Mouse (Mus musculus) CD4-positive, CD25-positive, alpha-beta regulatory T cell, adult 2 months (primary cell): ENCODE data around the gene Zfp169.
"Not testable (repeated sequence)": the region's sequence is repeated elsewhere in the genome, so short reads cannot be mapped to it uniquely, and the experiment has no call there.

Experiments
- DNase-seq: peaks from one replicate; pipeline ENCODE4 v3.0.0-alpha.2; 2012; ENCODE audit warnings: low read depth, low spot score

The Zfp169 gene

DNA sequence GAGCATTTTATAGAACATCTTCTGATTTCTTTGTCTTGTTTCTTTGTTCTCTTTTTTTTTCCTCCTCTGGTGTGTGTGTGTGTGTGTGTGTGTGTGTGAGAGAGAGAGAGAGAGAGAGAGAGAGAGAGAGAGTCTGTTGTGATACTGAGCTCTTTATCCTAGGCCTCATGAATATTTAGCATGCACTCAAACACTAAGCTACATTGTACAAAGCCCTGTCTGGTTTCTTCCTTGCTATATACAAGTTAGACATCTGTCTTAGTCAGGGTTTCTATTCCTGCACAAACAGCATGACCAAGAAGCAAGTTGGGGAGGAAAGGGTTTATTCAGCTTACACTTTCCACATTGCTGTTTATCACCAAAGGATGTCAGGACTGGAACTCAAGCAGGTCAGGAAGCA is 5.9 kb upstream of the Zfp169 start:
- DNase-seq = not testable (repeated sequence)

DNA sequence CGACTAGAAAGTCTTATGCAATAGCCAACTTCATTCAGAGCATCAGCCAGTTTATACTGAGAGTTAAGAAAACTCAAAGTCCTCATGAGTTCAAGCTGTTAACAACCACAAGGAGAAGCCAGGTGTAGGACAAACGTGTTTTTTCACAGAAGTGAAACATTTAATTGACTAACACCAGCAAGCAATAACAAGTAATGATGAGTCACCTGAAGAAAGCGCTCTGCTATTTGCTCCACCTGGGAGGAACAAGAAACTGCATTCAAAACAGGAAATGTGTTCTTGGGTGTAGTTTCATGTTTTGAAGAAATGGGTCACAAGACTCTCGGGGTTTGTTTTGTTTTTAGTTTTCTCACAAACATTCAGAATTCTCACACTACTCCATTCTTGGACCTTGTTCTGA is 2.6 kb upstream of the Zfp169 start:
- peak; percentile 77 for DNase-seq

DNA sequence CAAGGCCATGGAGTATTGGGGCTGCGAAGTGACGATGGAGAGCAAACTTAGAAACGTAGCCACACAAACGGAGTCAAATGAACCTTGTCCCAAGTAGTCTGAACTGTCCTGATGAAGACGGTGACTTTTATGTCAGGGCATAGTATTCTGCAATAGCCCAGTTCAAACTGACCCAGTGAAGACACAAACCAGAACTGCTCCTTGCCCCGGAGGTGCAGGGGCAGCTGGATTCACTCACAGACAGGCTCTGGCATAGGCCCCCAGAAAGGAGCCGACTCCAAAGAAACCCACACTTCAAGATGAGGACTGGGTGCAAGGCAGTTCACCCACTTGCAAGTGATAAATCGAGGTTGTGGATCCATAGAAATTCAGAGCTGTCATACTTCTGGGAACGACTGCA is 4.6 kb downstream of the Zfp169 start:
- no peak for DNase-seq

DNA sequence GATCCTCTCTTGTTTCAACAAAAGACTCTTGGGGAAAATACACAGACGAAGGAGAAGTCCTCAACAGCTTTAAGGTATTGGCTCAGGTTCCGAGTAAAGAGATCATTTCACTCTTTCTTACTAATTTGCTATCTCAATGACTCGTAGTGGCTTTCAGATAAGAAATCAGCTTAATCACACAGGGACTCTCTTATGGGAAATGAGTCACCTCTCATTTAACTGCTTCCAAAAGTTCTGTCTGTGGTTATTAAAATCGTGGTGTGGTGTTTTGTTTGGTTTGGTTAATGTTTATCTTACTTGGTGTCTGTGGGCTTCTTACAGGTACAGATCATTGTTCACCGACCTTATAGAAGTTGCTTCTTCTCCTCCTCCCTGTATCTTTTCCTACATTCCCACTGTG is 10.8 kb downstream of the Zfp169 start:
- no peak for DNase-seq

DNA sequence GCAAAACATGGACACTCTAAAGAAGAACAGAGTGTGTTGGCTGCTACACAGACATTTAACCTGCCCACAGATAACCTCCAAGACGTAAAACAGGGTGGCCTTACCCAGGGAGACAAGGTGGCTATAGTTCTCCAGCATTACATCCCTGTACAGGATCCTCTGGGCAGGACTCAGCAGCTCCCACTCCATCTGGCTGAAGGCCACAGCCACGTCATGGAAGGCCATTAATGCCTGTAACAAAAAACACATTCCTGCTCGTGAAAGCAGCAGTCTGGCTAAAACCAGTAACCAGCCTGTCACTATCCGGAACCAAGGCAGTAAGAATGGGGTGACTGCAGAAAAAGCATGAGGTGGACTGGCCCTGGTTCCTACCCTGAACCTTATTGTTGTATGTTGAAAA is 14.6 kb downstream of the Zfp169 start:
- no peak for DNase-seq

DNA sequence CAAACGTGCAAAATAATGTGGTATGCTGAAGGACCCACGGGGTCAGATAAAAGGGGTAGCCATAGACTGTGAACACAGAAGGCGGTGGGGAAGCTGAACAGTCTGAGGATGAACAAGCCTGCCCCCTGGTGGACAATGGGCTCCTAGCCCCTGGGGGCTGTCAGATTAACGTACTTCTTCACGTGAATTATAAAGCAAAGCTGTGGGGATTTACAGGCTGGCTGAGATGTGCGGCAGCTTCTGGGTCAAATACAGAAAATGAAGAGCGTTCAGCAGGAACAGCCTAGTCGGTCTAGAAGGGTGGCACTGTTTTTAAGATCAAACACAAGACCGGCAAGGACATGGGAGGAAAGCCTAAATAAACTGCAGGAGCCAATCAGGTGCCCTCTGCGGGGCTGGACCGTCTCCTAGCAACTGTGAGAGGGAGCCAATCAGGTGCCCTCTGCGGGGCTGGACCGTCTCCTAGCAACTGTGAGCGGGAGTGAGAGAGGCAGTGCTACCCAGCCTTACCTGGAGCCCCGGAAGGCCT is 15.5 kb downstream of the Zfp169 start:
- DNase-seq = peak; percentile 66

DNA sequence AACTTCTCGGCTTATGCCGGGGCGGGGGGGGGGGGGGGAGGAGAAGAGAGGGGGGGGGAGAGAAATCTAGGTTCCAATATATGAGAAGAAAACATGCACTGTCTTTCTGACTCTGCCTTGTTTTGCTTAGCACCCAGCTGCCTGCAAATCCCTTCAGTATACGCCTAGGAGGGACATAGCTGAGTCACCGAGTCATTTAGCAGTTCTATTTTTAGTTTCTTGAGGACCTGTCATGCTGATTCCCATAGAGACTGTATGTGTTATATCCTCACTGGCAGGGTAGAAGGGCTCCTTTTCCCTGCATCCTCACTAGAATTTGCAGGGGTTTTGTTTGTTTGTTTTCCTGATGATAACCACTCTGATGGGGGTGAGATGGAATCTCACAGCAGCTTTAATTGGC is 20.1 kb downstream of the Zfp169 start:
- no peak for DNase-seq

DNA sequence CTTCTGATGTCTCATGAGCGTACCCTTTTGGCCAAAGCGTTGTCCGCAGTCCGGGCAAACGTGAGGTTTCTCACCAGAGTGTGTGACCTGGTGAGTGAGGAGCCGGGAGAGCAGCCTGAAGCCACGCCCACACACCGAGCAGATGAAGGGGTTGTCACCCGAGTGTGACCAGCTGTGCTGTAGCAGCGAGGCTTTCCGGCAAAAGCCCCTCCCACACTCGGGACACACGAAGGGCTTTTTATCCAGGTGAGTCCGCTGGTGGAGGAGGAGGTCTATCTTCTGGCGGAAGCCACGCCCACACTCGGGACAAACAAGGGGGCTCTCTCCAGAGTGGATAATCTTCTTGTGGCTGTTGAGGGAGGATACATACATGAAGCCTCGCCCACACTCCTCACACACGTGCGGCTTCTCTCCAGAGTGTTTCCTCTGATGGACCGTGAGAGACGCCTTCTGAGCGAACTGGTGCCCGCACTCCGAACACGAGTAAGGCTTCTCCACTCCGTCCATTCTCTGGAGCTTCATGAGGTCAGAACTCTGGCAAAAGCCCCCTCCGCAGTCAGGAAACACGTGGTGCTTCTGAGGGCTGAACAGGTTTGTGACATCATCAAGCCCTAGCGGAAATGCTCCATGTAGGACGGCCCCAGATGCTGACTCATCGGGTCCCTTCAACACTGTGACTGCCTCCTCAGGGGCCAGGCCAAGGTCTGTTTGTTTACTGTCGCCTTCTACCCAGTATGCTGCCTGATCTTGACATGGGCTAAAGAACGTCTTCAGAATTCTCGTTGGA is 22.7 kb downstream of the Zfp169 start:
- no peak for DNase-seq

DNA sequence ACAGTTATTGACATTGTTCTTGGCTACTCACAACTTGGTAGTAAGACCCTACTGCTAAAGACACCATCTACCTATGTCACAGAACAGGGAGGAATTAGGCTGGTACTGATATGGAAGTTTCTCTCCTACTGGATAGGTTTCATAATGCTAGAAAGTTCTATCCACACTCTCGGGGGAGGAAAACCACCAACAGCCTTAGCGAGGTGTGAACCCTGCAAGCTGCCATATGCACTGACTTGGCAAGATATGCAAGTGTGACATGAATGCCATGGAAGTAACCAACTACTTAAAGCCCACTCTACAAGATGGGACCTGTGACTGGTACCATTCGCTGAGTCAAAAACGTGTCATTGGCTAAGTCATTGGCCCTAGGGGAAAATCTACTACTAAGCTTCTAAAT is 29.6 kb downstream of the Zfp169 start:
- DNase-seq = no peak

DNA sequence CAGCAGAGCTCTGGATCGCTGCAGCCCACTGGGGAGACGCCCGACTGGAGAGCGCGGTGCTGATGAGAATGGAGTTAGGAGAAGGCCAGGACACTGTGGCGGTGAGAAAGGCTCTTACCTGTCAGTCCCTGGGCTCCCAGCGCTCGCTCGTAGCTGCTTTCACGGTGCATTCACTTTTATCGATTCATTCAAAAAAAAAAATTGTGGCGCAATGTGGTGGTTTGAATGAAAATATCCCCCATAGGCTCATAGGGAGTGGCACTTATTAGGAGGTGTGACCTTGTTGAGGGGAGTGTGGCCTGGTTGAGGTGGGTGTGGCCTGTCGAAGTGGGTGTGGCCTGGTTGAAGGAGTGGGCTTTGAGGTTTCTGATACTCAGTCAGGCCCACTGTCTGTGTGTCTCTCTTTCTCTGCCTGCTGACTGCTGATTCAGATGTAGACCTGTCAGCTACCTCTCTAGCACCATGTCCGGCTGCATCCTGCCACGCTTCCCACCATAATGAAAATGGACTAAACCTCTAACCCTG is 44.5 kb downstream of the Zfp169 start:
- no peak for DNase-seq

DNA sequence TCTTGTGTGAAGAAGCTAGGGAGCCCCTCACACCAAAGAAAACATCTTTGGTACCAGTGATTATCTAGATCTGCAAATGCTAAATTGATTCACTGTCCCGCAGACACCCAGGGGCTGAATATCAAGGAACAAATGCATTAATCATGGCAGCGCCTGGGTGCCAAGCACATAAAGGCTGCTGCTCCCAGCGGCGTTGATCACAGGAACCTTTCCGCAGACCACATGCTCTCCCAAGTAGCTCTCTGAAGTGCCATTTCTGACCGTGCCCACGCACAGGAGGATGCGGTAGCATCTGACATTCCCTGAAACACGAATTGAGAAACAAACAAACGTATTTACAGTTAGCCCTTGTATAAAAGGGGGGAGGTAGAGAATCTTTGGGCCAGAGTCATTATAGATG is 47.1 kb downstream of the Zfp169 start:
- DNase-seq = no peak

DNA sequence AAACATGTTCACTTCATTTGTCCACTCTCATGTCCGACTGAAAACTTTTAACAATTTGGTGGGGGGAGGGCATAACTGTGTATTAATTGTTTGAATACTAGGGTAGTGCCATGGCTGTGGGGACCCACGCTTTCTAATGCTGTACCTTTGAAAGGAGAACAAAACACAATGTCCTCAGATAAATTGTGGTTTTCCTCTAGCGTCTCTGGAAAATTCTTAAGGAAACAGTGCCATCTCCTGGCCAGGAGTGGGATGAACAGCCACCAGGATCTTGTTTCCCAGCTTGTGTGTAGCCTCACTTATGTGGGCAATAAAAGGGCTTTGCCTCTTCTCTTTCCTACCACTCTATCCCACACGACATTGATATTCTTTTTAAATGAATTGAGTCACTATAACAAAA is 49.1 kb downstream of the Zfp169 start:
- peak; percentile 67 for DNase-seq

DNA sequence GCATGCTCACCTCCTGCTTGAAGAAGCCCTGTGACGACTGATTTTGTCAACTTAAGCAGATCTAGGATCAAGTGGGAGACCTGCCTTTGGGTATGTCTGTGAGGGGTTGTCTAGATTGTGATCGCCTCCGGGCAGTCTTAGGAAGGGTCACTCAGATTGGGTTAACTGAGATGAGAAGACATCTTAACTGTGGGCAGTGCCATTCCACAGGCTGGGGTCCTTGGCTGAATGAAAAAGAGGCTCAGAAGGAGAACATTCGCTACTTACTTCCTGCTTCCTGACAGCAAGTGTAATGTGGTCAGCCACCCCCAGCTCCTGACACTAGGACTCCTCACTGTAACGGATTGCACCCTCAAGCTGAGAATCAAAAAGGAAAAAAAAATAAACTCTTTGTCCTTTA is 54.0 kb downstream of the Zfp169 start:
- no peak for DNase-seq

DNA sequence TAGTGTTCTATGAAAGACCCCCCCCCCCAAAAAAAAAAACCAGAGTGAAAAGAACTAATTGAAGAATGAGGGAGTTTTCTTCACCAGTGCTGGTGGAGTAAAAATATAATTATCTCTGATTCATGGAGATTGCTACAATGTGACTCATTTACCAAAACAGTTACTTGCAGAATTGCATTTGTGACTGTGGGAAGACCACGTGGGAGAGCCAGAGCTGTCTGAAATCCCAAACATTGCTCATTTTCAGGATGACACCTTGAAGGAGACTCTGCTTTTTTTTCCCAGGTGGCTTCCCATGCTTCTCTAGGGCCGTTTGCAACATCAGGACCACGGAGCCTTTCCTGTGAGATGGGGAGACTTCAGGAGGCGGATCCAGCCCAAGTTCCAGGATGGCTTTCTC is 65.1 kb downstream of the Zfp169 start:
- DNase-seq = no peak

DNA sequence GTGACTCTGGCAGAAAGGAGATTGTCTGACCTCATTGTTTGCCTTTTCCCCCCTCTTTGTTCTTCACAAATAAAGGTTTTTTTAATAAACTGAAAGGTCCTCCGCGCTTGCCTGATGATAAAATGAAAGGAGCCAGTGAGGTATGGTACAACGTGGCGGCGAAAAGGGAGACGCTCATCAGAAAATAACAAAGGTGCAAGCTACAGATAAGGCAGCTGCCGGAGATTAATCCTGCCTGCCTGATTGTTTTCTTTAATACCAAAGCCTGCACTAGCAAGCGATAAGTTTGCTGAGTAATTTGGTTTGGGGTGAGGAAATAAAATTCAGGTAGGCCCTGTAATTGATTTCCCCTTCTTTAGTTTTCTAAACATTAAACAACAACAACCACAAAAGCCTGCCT is 69.3 kb downstream of the Zfp169 start:
- DNase-seq = no peak

DNA sequence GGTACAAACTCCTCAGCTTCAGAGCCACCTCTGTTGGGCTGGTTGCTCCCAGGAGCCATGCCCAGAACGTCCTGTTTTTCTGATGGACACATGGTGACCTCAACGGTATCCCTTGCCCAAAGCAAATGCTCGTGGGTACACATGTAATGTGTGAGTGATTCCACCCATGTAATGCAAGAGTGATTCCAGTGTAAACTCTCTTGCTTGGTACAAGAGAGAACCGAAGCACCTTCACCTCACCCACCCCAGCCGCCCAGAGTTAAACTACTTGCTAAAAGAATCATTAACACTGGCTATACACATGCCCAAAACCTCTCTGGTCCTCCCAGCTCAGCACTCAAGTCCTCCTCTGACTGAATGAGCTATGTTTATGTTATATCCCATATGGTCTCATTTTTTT is 74.9 kb downstream of the Zfp169 start:
- DNase-seq = no peak
